Mouse (Mus musculus) neural tube, embryonic 14.5 days (tissue): ENCODE measurements around the gene Car10. TPM values are rescaled to one million over a fixed set of nuclear protein-coding genes. Genes with fewer than 3 reads are reported as not detected.

ENCODE experiments used
- ATAC-seq: fragments of 200-750 bp; cut with Nextera tagmentation; 2 replicates; pipeline ENCODE4 v1.8.0; 2017; ENCODE audit warnings: low read depth, mild to moderate bottlenecking, moderate TSS enrichment, moderate library complexity
- H3K27ac ChIP-seq: fragments of 300-500 bp; sonication (generic); 2 replicates; pipeline ENCODE4 v1.5.1; 2014; ENCODE audit warnings: low read depth, mild to moderate bottlenecking, control low read depth, low read length, moderate library complexity, mixed read lengths
- H3K27me3 ChIP-seq: fragments of 300-500 bp; sonication (generic); 2 replicates; pipeline ENCODE4 v1.6.1; 2014; ENCODE audit warnings: low read length; ENCODE audit not compliant: control insufficient read depth, insufficient read depth
- H3K36me3 ChIP-seq: fragments of 300-500 bp; sonication (generic); 2 replicates; pipeline ENCODE4 v1.6.1; 2014; ENCODE audit warnings: low read length, mixed read lengths; ENCODE audit not compliant: control insufficient read depth, insufficient read depth
- H3K4me1 ChIP-seq: fragments of 300-500 bp; sonication (generic); 2 replicates; pipeline ENCODE4 v1.6.1; 2014; ENCODE audit warnings: low read length; ENCODE audit not compliant: control insufficient read depth, insufficient read depth
- H3K4me2 ChIP-seq: fragments of 300-500 bp; sonication (generic); 2 replicates; pipeline ENCODE4 v1.6.1; 2014; ENCODE audit warnings: mild to moderate bottlenecking, low read depth, low read length, control low read depth
- H3K4me3 ChIP-seq: fragments of 300-500 bp; sonication (generic); 2 replicates; pipeline ENCODE4 v1.5.1; 2014; ENCODE audit warnings: low read depth, low read length, control low read depth, mixed read lengths
- H3K9ac ChIP-seq: fragments of 300-500 bp; sonication (generic); replicated peaks from 2 replicates; pipeline ENCODE4 v1.6.1; 2014; ENCODE audit warnings: low read depth, mild to moderate bottlenecking, control low read depth, low read length, mixed read lengths
- H3K9me3 ChIP-seq: fragments of 300-500 bp; sonication (generic); 2 replicates; pipeline ENCODE4 v1.6.1; 2016; ENCODE audit warnings: low read length; ENCODE audit not compliant: control insufficient read depth
- WGBS: fragments of 180-500 bp; shearing (Covaris S2); extraction: QIAGEN DNeasy Blood & Tissue Kit; methylation state at CpG from one replicate; pipeline ENCODE4 v1.1.7; 2014; 5-methylcytosine and 5-hydroxymethylcytosine counted together
- polyA plus RNA-seq: library from polyadenylated mRNA; unstranded; fragments of >200 nt; fragmentation: Nextera tagmentation; extraction: Ambion mirVana; gene quantifications from 2 replicates; pipeline ENCODE4 v1.2.1, GENCODE M21; 2014

Car10 gene
- polyA plus RNA-seq, 1 experiment from 2014 or later: 78.8 TPM

- Histone ChIP-seq H3K9ac (no peak overlapping the region), H3K4me2 (no peak overlapping the region), H3K4me1 (no peaks in the 10 kb centered on the region), H3K9me3 (no peaks in the 10 kb centered on the region), H3K36me3 (no peaks in the 10 kb centered on the region), H3K4me3 (no peak overlapping the region), H3K27ac (no peak overlapping the region), H3K27me3 (no peaks in the 10 kb centered on the region)
- WGBS: 81% methylated on average over 3 of the region's 3 CpGs
- ATAC-seq: no peak
Measured at GRCm38 (mm10) chr11:93337756-93338155, 239.9 kb downstream of the Car10 start.

GRCm38 (mm10) chr11:93343961-93344360 lies 246.1 kb downstream of the Car10 start:
- no peak for ATAC-seq
- Histone ChIP-seq H3K27ac (no peak overlapping the region), H3K27me3 (no peaks in the 10 kb centered on the region), H3K9me3 (no peaks in the 10 kb centered on the region), H3K4me2 (no peak overlapping the region), H3K9ac (no peak overlapping the region), H3K4me1 (no peaks in the 10 kb centered on the region), H3K4me3 (no peak overlapping the region), H3K36me3 (no peaks in the 10 kb centered on the region)
- WGBS: 91% methylated on average over 3 of the region's 3 CpGs

GRCm38 (mm10) chr11:93344869-93345268 lies 247.0 kb downstream of the Car10 start:
- H3K36me3 ChIP-seq: no peaks in the 10 kb centered on the region
- 78% methylated on average over 3 of the region's 3 CpGs for WGBS
- no peaks in the 10 kb centered on the region for H3K4me1 ChIP-seq

GRCm38 (mm10) chr11:93361576-93361975 lies 263.7 kb downstream of the Car10 start:
- no peak for ATAC-seq

More at GRCm38 (mm10) chr11:93344869-93345268, 247.0 kb downstream of the Car10 start:
- Histone ChIP-seq H3K4me3 (no peak overlapping the region), H3K27ac (no peak overlapping the region), H3K9me3 (no peaks in the 10 kb centered on the region), H3K4me2 (no peak overlapping the region), H3K27me3 (no peaks in the 10 kb centered on the region), H3K9ac (no peak overlapping the region)
- ATAC-seq: no peak

GRCm38 (mm10) chr11:93364171-93364570 lies 266.3 kb downstream of the Car10 start:
- no peak for ATAC-seq
- H3K27ac ChIP-seq: no peak overlapping the region
- H3K4me1 ChIP-seq: no peaks in the 10 kb centered on the region
- H3K36me3 ChIP-seq: no peaks in the 10 kb centered on the region
- H3K4me2 ChIP-seq: no peak overlapping the region
- no peaks in the 10 kb centered on the region for H3K27me3 ChIP-seq
- H3K9ac ChIP-seq: no peak overlapping the region
- H3K4me3 ChIP-seq: no peak overlapping the region
- no peaks in the 10 kb centered on the region for H3K9me3 ChIP-seq

More at GRCm38 (mm10) chr11:93361576-93361975, 263.7 kb downstream of the Car10 start:
- no peaks in the 10 kb centered on the region for H3K36me3 ChIP-seq
- H3K9ac ChIP-seq: no peak overlapping the region
- H3K27me3 ChIP-seq: no peaks in the 10 kb centered on the region
- H3K27ac ChIP-seq: no peak overlapping the region
- H3K4me2 ChIP-seq: no peak overlapping the region
- H3K9me3 ChIP-seq: no peaks in the 10 kb centered on the region
- WGBS: 76% methylated on average over 2 of the region's 2 CpGs
- H3K4me1 ChIP-seq: no peaks in the 10 kb centered on the region
- no peak overlapping the region for H3K4me3 ChIP-seq

- ATAC-seq: no peak
- H3K36me3 ChIP-seq: no peaks in the 10 kb centered on the region
- no peaks in the 10 kb centered on the region for H3K4me1 ChIP-seq
- H3K27ac ChIP-seq: no peak overlapping the region
- H3K9me3 ChIP-seq: no peaks in the 10 kb centered on the region
- no peak overlapping the region for H3K9ac ChIP-seq
- WGBS: 54% methylated on average over 4 of the region's 4 CpGs
- H3K27me3 ChIP-seq: no peaks in the 10 kb centered on the region
- H3K4me3 ChIP-seq: no peak overlapping the region
- H3K4me2 ChIP-seq: no peak overlapping the region
Measured at GRCm38 (mm10) chr11:93367244-93367643, 269.4 kb downstream of the Car10 start.

GRCm38 (mm10) chr11:93367740-93368139 lies 269.9 kb downstream of the Car10 start:
- no peak overlapping the region for H3K4me2 ChIP-seq
- 87% methylated on average over 5 of the region's 5 CpGs for WGBS
- no peak overlapping the region for H3K4me3 ChIP-seq
- no peak overlapping the region for H3K9ac ChIP-seq
- H3K27me3 ChIP-seq: no peaks in the 10 kb centered on the region
- no peaks in the 10 kb centered on the region for H3K4me1 ChIP-seq
- no peak for ATAC-seq
- H3K27ac ChIP-seq: no peak overlapping the region
- no peaks in the 10 kb centered on the region for H3K9me3 ChIP-seq
- H3K36me3 ChIP-seq: no peaks in the 10 kb centered on the region

GRCm38 (mm10) chr11:93373697-93374354 lies 276.0 kb downstream of the Car10 start:
- Histone ChIP-seq H3K9me3 (no peaks in the 10 kb centered on the region; the same call in 1 of the 2 replicates), H3K36me3 (no peaks in the 10 kb centered on the region), H3K4me1 (no peaks in the 10 kb centered on the region), H3K9ac (no peak overlapping the region), H3K4me2 (no peak overlapping the region), H3K4me3 (no peak overlapping the region), H3K27me3 (no peaks in the 10 kb centered on the region), H3K27ac (no peak overlapping the region)
- 79% methylated on average over 4 of the region's 4 CpGs for WGBS
- no peak for ATAC-seq

- H3K4me3 ChIP-seq: no peak overlapping the region
- no peak overlapping the region for H3K27ac ChIP-seq
- H3K27me3 ChIP-seq: no peaks in the 10 kb centered on the region
- WGBS: 82% methylated on average over 4 of the region's 4 CpGs
- no peaks in the 10 kb centered on the region for H3K4me1 ChIP-seq
- no peaks in the 10 kb centered on the region for H3K36me3 ChIP-seq
- H3K9ac ChIP-seq: no peak overlapping the region
- H3K4me2 ChIP-seq: no peak overlapping the region
- ATAC-seq: no peak
- no peaks in the 10 kb centered on the region for H3K9me3 ChIP-seq
Measured at GRCm38 (mm10) chr11:93391159-93391558, 293.3 kb downstream of the Car10 start.
